Mouse (Mus musculus): ENCODE measurements at regions not wholly inside any gene's neighbourhood (a gene's known extent, or its start where the extent isn't known, plus 50 kb on each side); places are given as distances from the start of the nearest gene placed in this dataset.

GRCm38 (mm10) chr8:34735006-34735405, 623.5 kb upstream of the Gm10131 start:
- 80% methylated on average over 4 of the region's 4 CpGs for WGBS
- Histone ChIP-seq H3K9me3 (no peaks in the 10 kb centered on the region), H3K4me1 (no peaks in the 10 kb centered on the region), H3K36me3 (no peaks in the 10 kb centered on the region), H3K4me2 (no peak overlapping the region), H3K4me3 (replicated peaks) (no peak overlapping the region), H3K9ac (no peak overlapping the region), H3K27me3 (replicated peaks) (no peaks in the 10 kb centered on the region), H3K27ac (no peak overlapping the region)
- no peak for ATAC-seq (ENCODE audit: insufficient read depth, low FRiP score, low read depth)

GRCm38 (mm10) chr8:34732808-34733207, 621.3 kb upstream of the Gm10131 start:
- H3K27me3 ChIP-seq (replicated peaks), result no peaks in the 10 kb centered on the region
- H3K4me1 ChIP-seq, result no peaks in the 10 kb centered on the region
- no peak overlapping the region for H3K9ac ChIP-seq
- H3K4me3 ChIP-seq (replicated peaks), result no peak overlapping the region
- no peak overlapping the region for H3K27ac ChIP-seq
- 46% methylated on average over 2 of the region's 2 CpGs for WGBS
- no peaks in the 10 kb centered on the region for H3K36me3 ChIP-seq
- no peaks in the 10 kb centered on the region for H3K9me3 ChIP-seq
- ATAC-seq (ENCODE audit: insufficient read depth, low FRiP score, low read depth), result no peak
- no peak overlapping the region for H3K4me2 ChIP-seq

- no peak overlapping the region for H3K27ac ChIP-seq
Measured at GRCm38 (mm10) chr8:34732362-34732761, 620.8 kb upstream of the Gm10131 start.

GRCm38 (mm10) chr8:34731096-34731999, 619.8 kb upstream of the Gm10131 start:
- Histone ChIP-seq H3K27me3 (replicated peaks) (no peaks in the 10 kb centered on the region), H3K4me1 (no peaks in the 10 kb centered on the region), H3K4me2 (no peak overlapping the region), H3K4me3 (replicated peaks) (no peak overlapping the region), H3K9me3 (no peaks in the 10 kb centered on the region), H3K9ac (no peak overlapping the region), H3K36me3 (no peaks in the 10 kb centered on the region), H3K27ac (no peak overlapping the region)
- no peak for ATAC-seq (ENCODE audit: insufficient read depth, low FRiP score, low read depth)
- WGBS, result 35% methylated on average over 12 of the region's 12 CpGs

More at GRCm38 (mm10) chr8:34732362-34732761, 620.8 kb upstream of the Gm10131 start:
- Histone ChIP-seq H3K4me1 (no peaks in the 10 kb centered on the region), H3K9ac (no peak overlapping the region), H3K27me3 (replicated peaks) (no peaks in the 10 kb centered on the region), H3K4me3 (replicated peaks) (no peak overlapping the region), H3K4me2 (no peak overlapping the region), H3K9me3 (no peaks in the 10 kb centered on the region), H3K36me3 (no peaks in the 10 kb centered on the region)
- WGBS, result 77% methylated on average over 1 of the region's 1 CpGs
- ATAC-seq (ENCODE audit: insufficient read depth, low FRiP score, low read depth), result no peak

GRCm38 (mm10) chr8:34729585-34729984, 618.0 kb upstream of the Gm10131 start:
- 80% methylated on average over 7 of the region's 7 CpGs for WGBS
- Histone ChIP-seq H3K36me3 (no peaks in the 10 kb centered on the region), H3K9me3 (no peaks in the 10 kb centered on the region), H3K4me2 (no peak overlapping the region), H3K9ac (no peak overlapping the region), H3K27me3 (replicated peaks) (no peaks in the 10 kb centered on the region), H3K4me1 (no peaks in the 10 kb centered on the region), H3K27ac (no peak overlapping the region), H3K4me3 (replicated peaks) (no peak overlapping the region)
- no peak for ATAC-seq (ENCODE audit: insufficient read depth, low FRiP score, low read depth)

- Histone ChIP-seq H3K9ac (no peak overlapping the region), H3K27ac (no peak overlapping the region), H3K9me3 (no peaks in the 10 kb centered on the region), H3K27me3 (replicated peaks) (no peaks in the 10 kb centered on the region), H3K36me3 (no peaks in the 10 kb centered on the region), H3K4me3 (replicated peaks) (no peak overlapping the region), H3K4me2 (no peak overlapping the region), H3K4me1 (no peaks in the 10 kb centered on the region)
- no peak for ATAC-seq (ENCODE audit: insufficient read depth, low FRiP score, low read depth)
- 85% methylated on average over 8 of the region's 8 CpGs for WGBS
Measured at GRCm38 (mm10) chr8:34727699-34728098, 616.2 kb upstream of the Gm10131 start.

GRCm38 (mm10) chr8:34726145-34726767, 614.7 kb upstream of the Gm10131 start:
- H3K9me3 ChIP-seq, result no peaks in the 10 kb centered on the region
- H3K9ac ChIP-seq, result no peak overlapping the region
- H3K27ac ChIP-seq, result no peak overlapping the region
- H3K4me2 ChIP-seq, result no peak overlapping the region
- no peak overlapping the region for H3K4me3 ChIP-seq (replicated peaks)
- no peak for ATAC-seq (ENCODE audit: insufficient read depth, low FRiP score, low read depth)
- no peaks in the 10 kb centered on the region for H3K36me3 ChIP-seq
- no peaks in the 10 kb centered on the region for H3K27me3 ChIP-seq (replicated peaks)
- 46% methylated on average over 10 of the region's 10 CpGs for WGBS
- no peaks in the 10 kb centered on the region for H3K4me1 ChIP-seq

- H3K36me3 ChIP-seq, result no peaks in the 10 kb centered on the region
- 58% methylated on average over 4 of the region's 4 CpGs for WGBS
- no peak overlapping the region for H3K4me2 ChIP-seq
- no peak overlapping the region for H3K4me3 ChIP-seq (replicated peaks)
- H3K9ac ChIP-seq, result no peak overlapping the region
- no peak overlapping the region for H3K27ac ChIP-seq
- no peak for ATAC-seq (ENCODE audit: insufficient read depth, low FRiP score, low read depth)
- H3K4me1 ChIP-seq, result no peaks in the 10 kb centered on the region
- no peaks in the 10 kb centered on the region for H3K27me3 ChIP-seq (replicated peaks)
- H3K9me3 ChIP-seq, result no peaks in the 10 kb centered on the region
Measured at GRCm38 (mm10) chr8:34725546-34725945, 614.0 kb upstream of the Gm10131 start.

- 72% methylated on average over 23 of the region's 23 CpGs for WGBS
- Histone ChIP-seq H3K4me2 (no peak overlapping the region), H3K9ac (no peak overlapping the region), H3K36me3 (no peaks in the 10 kb centered on the region), H3K27me3 (replicated peaks) (no peaks in the 10 kb centered on the region), H3K4me1 (no peaks in the 10 kb centered on the region), H3K27ac (no peak overlapping the region), H3K9me3 (no peaks in the 10 kb centered on the region), H3K4me3 (replicated peaks) (no peak overlapping the region)
- no peak for ATAC-seq (ENCODE audit: insufficient read depth, low FRiP score, low read depth)
Measured at GRCm38 (mm10) chr8:34709911-34710733, 598.6 kb upstream of the Gm10131 start.

GRCm38 (mm10) chr8:34709316-34709715, 597.8 kb upstream of the Gm10131 start:
- no peak overlapping the region for H3K9ac ChIP-seq
- H3K27me3 ChIP-seq (replicated peaks), result no peaks in the 10 kb centered on the region
- no peak overlapping the region for H3K27ac ChIP-seq
- no peaks in the 10 kb centered on the region for H3K9me3 ChIP-seq
- no peaks in the 10 kb centered on the region for H3K36me3 ChIP-seq
- H3K4me3 ChIP-seq (replicated peaks), result no peak overlapping the region
- 63% methylated on average over 11 of the region's 11 CpGs for WGBS
- H3K4me1 ChIP-seq, result no peaks in the 10 kb centered on the region
- ATAC-seq (ENCODE audit: insufficient read depth, low FRiP score, low read depth), result no peak
- H3K4me2 ChIP-seq, result no peak overlapping the region

GRCm38 (mm10) chr8:34703351-34703750, 591.8 kb upstream of the Gm10131 start:
- H3K27ac ChIP-seq, result no peak overlapping the region
- no peak overlapping the region for H3K9ac ChIP-seq
- no peak overlapping the region for H3K4me3 ChIP-seq (replicated peaks)
- H3K9me3 ChIP-seq, result no peaks in the 10 kb centered on the region
- no peaks in the 10 kb centered on the region for H3K4me1 ChIP-seq
- no peaks in the 10 kb centered on the region for H3K36me3 ChIP-seq
- 45% methylated on average over 8 of the region's 8 CpGs for WGBS
- no peaks in the 10 kb centered on the region for H3K27me3 ChIP-seq (replicated peaks)
- no peak for ATAC-seq (ENCODE audit: insufficient read depth, low FRiP score, low read depth)
- no peak overlapping the region for H3K4me2 ChIP-seq

GRCm38 (mm10) chr8:34702806-34703205, 591.3 kb upstream of the Gm10131 start:
- no peaks in the 10 kb centered on the region for H3K36me3 ChIP-seq
- WGBS, result 89% methylated on average over 2 of the region's 2 CpGs
- no peak for ATAC-seq (ENCODE audit: insufficient read depth, low FRiP score, low read depth)
- no peaks in the 10 kb centered on the region for H3K27me3 ChIP-seq (replicated peaks)
- H3K9ac ChIP-seq, result no peak overlapping the region
- H3K4me1 ChIP-seq, result no peaks in the 10 kb centered on the region
- no peak overlapping the region for H3K27ac ChIP-seq
- H3K4me3 ChIP-seq (replicated peaks), result no peak overlapping the region
- no peak overlapping the region for H3K4me2 ChIP-seq
- no peaks in the 10 kb centered on the region for H3K9me3 ChIP-seq

Measured in stomach, embryonic 15.5 days (tissue).